Mouse (Mus musculus): ENCODE results near the gene Astn2.

Gene Astn2

DNA sequence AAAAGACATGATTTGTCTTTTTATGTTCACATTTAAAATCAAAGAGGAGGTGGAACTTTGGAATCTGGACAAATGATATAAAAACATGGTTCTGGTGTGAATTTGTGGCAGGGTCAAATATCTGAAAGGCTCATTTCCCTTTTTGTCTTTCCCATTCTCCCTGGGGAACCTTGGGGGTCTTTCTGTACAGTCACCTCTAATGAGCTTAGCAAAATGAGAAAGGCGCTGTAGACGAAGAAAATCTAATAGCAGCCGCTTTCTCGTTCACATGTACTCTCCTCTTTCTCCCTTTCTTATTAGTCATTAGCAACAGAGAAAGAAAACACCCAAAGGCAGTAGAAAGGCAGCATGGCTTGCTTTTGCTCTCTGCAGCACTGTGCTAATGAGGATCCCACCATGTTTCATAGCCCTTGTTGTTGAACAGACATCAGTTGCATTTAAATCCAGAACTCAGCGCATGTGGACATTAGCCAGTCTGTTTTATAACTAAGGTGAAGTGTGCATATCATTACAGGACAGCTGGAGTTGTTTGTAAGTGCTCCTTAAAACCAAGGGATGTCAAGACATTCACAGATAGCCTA lies 737.3 kb downstream of the Astn2 start:
- no peak for DNase-seq

DNA sequence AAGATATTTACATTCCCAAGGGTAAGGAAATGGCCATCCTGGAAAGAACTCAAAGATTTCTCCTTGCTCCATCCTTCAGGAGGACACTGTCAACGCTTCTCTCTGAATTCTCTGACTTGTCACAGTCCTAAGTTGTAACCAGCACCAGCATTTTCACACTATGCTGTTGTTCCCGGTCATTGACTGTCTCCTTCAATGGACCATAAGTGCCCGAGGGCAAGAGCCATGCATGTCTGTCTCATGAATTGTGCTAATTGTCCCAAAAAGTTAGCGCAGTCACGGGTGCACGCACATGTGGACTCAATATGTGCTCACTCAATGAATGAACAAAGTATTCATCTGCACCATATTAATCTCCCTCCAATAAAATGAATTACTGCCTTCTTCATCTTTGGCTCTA lies 741.2 kb downstream of the Astn2 start:
- DNase-seq: no peak

DNA sequence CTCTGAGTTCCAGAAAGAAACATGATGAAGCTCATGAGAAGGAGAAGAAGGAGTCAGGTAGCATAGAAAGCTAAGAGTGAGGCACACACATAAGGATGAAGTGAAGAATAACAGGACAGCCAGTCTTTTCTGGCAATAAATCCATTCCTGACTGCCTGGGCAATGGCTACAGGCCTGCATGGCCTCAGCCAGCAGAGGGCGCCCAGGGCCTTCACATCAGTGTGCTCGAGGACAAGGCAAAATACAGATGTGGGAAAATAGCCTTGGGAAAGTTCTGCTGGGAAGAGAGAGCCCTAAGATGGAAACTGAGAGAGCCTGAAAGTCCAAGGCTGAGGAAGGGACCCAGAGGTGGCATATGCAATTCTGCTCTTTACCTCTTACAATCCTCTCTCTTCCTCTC lies 749.7 kb downstream of the Astn2 start:
- peak; percentile 79 for DNase-seq

DNA sequence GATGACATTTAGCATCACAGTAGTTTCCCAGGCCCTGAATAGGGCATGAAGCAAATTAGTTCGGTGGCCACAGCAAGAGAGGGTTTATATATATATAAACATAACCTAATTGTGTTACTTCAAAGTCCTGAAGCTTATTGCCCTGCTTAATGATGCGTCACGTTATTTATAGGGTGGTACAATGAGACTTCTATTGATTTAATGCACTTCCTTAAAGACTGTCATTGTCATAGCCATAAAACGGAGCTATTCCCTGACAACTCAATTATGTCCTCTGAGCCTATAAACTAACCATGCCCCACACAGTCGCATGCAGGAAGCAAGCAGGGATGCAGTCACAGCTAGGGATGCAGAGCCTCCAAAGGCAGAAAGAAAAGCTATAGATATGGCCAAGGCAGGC lies 761.8 kb downstream of the Astn2 start:
- DNase-seq: no peak

DNA sequence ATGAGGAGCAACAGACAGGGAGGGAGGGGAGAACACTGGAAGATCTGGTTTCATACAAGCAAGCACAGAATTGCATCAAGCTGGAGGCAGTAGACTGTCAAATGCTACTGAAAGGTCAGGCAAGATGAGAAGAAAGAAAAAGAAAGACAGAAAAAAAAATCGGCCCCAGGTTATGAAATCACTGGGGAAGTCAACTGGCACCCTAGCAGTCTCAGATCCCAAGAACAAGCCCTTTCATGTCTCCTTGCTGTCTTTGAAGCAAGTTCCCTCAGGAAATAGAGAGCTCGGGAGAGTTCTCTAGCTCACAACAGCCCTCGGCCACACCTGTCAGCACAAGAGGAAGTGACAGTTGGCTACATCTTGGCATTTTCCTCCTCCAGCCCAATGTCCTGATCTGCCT lies 766.2 kb downstream of the Astn2 start:
- no peak for DNase-seq

DNA sequence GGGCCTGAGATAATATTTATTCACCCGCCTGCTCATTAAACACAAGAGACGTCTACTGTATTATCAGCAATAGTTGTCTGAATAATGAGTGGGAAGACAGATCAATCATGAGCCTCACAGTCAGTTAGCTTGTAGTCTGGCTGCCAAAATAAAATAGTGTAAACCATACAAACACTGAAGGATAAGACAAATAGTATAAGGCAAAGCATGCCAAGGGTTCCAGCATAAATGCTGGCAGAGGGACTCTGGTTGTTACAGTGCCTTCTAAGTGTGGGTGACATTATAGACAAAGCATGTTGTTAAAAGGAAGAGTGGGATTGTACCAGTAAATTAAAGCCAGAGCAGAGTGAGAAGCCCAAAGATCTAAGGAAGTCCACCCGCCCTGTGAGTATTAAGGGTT lies 784.3 kb downstream of the Astn2 start:
- DNase-seq: no peak

DNA sequence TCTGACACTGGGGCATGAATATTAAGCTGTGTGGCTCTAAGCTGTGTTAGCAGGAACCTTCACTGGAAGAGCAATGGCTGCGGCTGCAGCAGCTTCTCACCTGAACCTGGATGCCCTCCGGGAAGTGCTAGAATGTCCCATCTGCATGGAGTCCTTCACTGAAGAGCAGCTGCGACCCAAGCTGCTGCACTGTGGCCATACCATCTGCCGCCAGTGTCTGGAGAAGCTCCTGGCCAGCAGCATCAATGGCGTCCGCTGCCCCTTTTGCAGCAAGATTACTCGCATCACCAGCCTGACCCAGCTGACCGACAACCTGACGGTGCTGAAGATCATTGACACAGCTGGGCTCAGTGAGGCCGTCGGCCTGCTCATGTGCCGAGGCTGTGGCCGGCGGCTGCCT lies 791.3 kb downstream of the Astn2 start:
- DNase-seq: no peak

DNA sequence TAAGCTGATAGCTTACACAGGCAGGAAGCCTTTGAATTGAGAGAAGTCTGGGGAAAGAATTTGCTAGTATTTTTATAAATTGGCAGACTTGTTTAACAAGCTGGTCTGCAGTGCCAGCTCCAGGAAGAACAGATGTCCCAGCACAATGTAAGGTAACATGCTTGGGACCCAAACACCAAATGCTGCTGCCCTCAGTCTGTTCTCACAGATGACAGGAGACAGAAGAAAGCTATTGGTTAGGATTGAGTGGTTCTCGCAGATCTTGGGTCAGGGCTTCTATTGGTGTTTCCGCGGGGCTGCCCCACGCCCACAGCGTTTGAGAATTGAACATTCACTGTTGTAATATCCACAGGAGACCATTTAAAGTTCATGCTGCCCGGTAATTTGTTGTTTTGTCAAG lies 793.5 kb downstream of the Astn2 start:
- no peak for DNase-seq

DNA sequence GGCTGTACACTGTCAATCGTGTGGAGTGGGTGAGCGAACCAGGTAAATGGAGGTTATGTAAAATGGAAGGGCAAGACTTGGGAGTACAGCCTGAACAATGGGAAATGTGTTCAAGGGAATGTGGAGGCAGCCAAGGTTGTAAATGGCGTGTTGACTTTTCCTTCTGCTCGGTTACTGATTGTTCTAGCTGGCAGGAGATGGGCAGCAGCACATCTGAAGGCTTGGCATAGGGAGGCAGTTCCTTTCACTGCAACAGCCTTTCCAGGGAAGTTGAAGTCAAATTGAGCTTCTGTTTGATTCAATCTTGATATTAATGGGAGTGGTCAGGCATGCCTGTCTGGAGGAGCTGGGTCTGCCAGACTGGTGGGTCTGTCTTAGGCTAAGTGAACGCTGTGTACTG lies 794.1 kb downstream of the Astn2 start:
- no peak for DNase-seq

DNA sequence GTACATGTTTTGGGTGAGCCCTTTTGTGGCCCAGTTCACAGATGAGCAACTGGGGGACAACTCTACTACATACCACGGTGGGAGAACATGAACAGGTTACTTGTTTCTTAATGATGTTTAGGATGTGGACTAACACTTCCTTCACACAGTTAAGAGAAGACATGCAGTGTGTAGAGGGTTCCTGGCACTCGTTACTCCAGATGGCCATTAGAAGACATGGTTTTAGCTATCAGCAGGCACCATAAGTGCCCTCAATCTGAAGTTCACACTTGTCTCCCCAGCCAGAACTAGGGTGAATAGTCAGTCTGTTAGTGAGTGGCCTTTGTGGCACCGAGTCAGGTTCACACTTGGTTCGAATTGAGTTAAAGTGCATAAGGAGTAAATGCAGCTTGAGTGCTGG lies 796.3 kb downstream of the Astn2 start:
- no peak for DNase-seq

DNA sequence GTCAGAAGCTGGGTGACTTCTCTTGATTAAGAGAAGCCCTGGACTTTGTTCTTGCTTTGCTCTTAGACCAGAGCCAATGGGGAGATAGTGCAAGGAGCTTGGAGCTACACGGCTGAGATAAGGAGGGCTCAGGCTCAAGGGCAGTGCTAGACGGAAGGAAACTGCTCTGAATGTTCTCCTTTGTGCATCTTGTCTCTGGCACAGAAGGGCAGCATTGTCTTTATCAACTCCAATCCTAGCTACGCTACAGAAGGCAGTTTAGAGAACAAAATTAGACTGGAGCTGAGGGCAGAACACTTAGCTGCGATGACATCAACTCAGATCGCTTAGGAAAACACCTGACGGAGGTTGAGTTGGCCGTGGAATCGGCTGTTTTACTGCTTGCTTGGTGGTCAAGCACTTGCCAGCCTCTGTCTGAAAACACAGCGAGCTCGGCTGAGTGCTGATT lies 797.2 kb downstream of the Astn2 start:
- DNase-seq: no peak

DNA sequence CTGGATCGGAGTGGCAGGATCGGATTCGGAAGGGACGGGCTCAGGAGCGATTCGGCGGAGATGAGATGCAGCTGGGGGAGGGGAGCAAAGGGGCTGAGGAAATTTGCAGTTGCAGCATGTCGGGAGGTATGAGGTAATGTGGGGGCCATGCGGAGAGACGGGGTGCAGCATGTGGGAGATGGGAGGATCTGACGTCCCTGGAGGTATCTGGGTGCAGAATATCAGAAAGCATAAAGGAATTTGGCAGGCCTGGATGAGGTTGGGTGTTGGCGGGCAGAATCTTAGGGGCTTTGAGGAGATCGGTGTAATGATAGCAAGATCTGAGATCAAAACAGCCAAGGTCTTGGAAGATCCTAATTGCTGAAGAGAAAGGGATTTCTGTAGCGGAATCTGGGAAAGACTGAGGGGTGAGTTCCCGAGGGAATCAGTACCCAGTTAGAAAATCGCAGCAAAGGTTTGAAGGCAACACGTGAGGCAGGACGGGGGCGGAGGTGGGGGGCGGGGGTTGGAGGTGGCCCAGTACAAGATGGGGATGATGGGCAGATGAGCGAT lies 799.2 kb downstream of the Astn2 start:
- DNase-seq: no peak

DNA sequence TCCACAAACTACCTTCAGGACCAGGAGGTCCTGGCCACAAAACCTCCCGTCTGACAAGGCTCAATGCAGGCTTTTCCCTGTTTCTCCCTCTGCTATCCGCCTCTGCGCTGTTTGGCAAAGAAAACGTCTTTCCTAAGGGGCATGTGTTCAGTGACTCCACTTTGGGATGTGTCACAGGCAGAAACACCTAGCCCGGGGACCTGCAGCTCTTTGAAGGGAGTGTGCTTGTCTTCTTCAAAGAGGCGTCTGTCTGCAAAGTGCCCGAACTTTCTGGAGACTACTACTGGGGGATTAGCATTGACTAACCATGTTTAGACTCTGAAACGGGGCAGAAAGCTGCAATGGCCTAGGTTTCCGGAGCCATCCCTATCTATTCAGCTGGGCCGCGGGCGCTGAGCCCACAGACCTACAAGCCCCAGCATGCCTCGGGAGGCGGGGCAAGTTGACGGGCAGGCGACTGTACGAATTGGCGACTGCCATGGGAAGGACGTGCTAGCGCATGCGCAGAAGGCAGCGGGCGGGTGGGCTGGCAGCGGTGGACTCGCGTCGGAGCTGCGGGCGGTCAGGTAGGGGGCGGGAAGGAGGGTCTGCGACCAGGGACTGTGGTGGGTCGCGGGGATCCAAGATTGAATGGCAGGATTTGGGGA lies 799.8 kb downstream of the Astn2 start, which contains the start of gene Trim32:
TSS of gene Trim32 (plus strand) at position 483 of the 647 bp plus-strand sequence.
- DNase-seq: peak; percentile 98

DNA sequence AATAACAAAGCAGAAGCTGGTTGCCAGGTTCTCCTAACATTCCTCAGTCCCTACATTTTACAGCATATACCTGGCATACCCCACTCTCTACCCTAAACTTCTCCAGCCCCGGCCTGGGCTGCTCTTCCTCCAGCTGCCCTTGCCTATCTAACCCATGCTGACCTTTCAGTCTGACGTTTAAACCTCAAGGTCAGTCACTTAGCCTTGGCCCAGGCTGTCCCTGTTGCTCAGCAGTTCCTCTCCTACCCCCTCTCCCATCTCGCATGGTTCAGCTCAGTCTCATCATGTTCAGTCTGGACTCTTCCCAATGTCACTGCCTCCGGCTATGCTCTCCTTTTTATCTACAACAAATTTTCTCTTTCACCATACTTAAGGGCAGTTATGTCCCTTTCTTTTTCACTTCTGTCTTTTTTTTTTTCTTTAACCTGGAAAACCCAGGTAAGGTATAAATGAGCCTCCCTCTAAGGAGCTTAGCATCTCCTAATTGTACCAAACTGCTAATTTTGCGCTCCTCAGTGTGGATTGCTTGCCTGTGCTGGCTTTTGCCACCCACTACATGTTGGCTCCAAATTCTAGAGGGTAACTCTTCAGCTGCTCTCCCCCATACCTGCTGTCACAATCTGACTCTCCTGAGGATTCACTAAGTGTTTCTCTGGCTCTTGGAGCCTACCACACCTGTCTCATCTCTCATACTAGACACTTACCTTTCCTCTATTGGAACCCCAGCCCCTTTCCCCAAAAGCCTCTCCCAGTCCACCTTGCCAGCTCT lies 809.6 kb downstream of the Astn2 start:
- DNase-seq: no peak

DNA sequence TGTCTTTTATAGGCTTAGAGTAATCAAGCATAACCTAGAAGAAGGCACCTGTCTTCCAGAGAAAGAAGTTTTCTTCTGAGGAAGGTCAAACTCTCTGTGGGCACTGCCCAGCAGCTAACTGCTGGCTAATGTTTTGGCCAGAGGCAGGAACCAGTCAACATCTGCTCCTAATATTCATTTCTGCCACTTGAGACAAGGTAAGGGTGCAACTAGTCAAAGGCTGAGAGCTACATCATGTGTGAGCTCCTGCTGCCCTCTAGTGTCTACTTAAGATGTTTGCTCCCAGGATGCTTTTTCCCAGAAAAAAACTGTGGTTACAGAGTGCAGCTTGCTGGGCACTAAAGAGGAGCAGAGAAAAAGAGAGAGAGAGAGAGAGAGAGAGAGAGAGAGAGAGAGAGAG lies 814.6 kb downstream of the Astn2 start:
- DNase-seq: peak; percentile 56

DNA sequence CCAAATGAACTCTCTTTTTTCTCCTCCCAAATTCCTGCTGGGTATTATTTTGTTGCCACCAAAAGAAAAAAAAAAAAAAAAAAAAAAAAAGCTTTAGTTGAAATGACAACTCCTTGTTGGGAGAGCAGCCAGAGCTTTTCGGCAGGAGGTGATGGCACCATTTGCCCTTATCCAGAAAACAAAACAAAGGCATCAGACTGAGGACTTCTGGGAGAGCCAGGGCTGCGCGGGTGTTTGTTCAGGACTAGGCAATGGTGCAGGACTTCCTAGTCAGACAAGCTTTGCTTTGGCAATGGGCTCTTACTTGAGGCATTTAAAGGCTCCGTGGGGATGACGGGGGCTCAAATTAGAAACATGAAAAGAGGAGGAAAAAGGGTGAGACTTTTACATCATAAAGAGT lies 817.5 kb downstream of the Astn2 start:
- DNase-seq: peak; percentile 45

DNA sequence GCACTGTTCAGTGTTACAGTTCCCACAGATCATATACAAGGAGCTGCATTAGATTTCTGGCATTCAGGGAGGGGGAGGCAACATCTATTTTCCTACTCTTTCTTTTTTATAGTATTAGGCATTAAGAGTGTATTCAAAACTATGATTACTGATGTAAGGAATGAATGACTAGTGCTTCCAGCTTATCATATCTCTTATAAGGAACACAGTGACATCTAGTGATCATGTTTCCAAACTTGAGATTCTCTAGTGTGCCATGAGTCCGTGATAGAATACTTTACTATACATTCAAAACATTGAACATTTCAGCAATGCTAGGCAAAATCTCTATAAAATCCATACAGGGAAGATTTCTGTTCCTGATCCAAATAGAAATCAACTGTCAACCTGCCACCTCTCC lies 824.2 kb downstream of the Astn2 start:
- DNase-seq: no peak

DNA sequence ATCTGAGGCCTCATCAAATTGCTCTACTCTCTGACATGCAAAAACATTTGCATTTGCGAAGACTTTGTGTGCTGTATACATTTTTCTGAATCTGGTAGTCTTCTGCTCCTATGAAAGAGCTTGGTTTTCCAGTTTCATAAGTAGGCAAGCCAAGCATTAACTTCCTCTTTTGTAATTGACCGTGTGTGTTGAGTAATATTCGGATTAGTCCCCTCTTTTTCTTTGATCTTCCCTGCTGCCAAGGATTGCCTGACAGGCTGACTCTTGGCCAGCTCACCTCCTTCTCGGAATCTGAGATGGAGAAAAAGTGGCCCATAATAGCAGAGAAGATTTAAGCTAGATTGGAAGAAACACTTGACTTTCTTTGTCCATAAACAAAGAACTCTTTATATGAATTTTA lies 838.9 kb downstream of the Astn2 start:
- no peak for DNase-seq

DNA sequence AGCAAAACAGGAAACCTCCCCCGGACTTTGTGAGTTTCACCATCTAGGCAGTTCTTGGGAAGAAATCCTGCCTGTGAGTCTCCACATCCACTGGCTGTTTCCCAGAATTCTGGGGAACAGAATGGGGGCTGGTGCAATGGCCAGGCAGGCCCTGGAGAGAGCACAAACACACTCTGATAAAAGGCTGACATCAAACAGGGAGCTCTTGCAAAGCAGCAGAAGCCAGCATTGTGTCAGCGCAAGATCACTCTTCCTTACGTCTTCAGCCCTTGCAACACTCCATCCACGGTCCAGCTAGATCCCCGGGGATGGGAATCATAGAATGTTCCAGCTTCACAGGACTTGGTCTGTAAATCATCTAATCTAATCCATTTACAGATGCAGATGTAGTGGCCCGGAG lies 855.9 kb downstream of the Astn2 start:
- peak; percentile 47 for DNase-seq

DNA sequence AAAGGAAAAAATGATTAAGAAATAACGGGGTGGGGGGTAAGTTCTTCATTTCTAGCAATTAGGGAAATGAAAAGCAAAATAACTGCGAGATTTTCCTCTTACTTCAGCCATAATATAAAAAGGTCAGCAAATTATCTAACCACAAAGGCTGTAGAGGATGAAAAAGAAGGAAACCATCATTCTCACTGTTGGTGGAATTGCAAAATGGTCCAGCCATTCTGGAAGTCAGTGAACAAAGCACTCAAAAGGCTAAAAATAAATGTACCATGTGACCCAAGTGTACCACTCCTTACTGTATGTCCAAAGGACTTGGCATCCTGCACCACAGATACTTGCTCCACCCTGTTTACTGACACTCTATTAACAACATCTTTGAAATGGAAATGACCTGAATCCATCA lies 858.8 kb downstream of the Astn2 start:
- no peak for DNase-seq

DNA sequence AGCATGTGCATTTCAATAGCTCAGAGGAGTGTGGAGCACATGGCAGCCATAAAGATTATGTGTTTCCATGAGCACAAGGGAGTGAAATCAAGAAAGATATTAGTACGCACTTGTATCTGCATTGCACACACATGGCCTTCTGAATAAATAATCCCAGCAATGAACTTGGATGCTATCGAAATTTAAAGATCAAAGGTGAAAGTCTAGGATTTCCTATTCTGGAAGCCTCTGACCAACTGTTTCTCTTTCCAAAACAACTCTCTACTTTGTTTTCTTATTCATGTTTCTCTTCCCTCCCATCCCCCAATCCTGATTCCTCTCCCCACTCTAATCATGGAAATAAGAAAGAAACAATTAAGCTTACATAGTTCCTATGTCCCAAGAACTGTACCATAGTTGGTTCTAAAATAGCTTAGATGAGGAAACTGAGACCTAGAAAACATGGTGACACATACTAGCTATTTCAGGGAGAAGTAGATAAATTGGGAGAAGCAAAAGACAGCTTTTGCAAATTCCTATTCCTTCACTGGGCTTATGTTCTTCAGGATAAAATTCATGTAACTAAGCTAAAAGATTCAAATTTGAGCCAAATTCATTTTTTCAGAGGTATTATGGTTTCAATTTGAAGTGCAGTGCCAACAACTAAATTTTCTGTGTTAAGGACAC lies 872.2 kb downstream of the Astn2 start:
- no peak for DNase-seq

DNA sequence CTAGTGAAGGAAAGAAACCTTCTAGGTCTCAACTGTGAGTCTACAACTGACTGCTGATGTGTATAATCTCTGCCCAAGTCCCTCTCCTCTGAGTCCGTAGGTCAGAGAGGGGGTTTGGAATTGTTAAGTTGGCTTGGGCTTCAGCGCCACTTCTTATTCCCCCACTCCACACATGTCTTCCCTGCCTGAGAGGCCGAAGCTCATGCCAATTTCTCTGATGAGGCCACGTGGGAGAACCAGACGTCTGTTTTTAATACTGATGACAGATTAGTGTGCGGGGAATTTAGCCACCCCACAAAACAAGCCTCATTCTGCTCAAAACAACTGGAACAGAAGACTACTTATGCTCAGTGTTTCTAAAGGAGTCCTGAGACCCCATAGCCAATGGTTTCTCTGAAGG lies 872.8 kb downstream of the Astn2 start:
- DNase-seq: peak; percentile 6

DNA sequence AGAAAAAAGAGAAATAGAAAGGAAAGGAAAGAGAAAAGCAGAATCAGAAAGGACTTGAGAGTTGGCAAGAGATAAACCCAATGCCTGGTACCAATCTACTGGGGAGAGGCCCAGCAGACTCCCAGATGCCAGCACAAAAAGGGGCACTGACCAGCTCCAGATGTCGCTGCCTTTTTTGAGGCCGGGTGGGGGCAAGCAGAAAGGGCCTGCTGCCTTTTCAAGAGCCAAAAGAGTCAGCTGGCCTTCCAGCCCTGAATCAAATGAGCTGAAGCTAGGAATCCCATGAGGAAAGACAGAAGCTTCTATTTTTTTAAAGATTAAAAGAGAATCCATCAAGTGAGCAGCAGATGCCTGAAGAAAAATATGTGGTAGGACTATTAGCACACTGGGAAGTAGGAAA lies 873.5 kb downstream of the Astn2 start:
- no peak for DNase-seq
